In the genomic region with DNA sequence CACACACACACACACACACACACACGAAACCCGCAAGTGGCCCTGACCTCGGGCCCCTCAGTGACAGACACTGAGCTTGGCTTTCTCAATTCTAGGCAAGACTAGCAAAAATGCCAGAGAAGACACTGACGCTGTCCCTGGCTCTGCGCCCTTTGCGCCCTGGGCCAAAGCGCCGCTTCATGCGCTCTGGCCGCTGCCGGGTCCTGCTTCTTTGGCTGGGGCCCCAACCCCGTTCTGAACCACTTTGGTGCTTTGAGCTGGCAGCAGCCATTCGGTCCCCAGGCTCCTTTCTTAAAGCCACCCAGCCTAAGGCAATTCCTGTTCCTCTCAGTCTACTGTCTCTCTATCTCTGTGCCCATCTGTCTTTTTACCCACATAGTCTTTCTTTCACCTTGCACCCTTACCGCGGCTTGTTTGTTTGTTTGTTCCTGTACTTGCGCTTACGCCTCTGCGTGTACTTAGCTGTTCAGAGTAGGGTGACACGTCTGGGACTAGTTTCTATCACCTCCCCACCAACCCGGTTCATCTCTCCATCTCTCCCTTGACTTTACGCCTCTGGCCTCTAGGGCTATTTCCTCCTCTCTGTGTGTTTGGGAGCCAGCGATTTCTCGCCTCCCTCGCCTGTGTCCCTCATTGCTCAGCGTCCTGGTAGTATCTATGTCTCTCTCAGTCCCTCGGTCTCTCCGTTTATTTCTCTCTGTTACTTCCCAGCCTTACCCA, we compare ENCODE assay signal across 13 mouse cellular contexts. TPM values are rescaled to one million over a fixed set of nuclear protein-coding genes. Genes with fewer than 3 reads are reported as not detected.
DNase-seq lines count a peak whose midpoint lies in the region; ATAC-seq lines count a peak whose summit lies in the region.
"Had no signal": no experiment of that assay in that cellular context is flagged by ENCODE, and none has a peak within 500 bp of the region (broad histone marks: within the 10 kb centered on the region; RNA-seq: fewer than 3 reads in every experiment).

No protein-coding gene starts in this region.

- DNase-seq in heart, adult 9 months (ENCODE audit: low spot score in 2 of 2) = no peak
- peak; percentile 38 for DNase-seq in embryo, embryonic 9.5 days (ENCODE audit: extremely low spot score)
- DNase-seq in right cerebral cortex, postnatal 14 days = no peak
- DNase-seq in right cerebral cortex, adult 2 months (ENCODE audit: low spot score in 2 of 2) = no peak
- DNase-seq in urinary bladder, postnatal 14 days (ENCODE audit: low spot score) = no peak
- DNase-seq: adrenal gland, adult 8-10 months; kidney, postnatal 14 days; thymus, postnatal 25 days had no signal

- peak overlapping the region; percentile 47 for H3K4me3 ChIP-seq in heart, embryonic 15.5 days
- peak overlapping the region; percentile 67 for H3K4me3 ChIP-seq in hindbrain, embryonic 13.5 days
- H3K4me3 ChIP-seq in midbrain, embryonic 16.5 days (ENCODE audit: low read depth, low read length) = peak overlapping the region; percentile 57

- H3K9ac ChIP-seq in heart, embryonic 15.5 days = no peak overlapping the region
- peak overlapping the region; percentile 96 for H3K9ac ChIP-seq in hindbrain, embryonic 13.5 days
- peak overlapping the region; percentile 73 for H3K9ac ChIP-seq in midbrain, embryonic 16.5 days (ENCODE audit: low read depth, low read length)

- H3K27me3 ChIP-seq in heart, embryonic 15.5 days = peaks cover 93% of the 10 kb centered on the region
- H3K27me3 ChIP-seq in hindbrain, embryonic 13.5 days = peaks cover 70% of the 10 kb centered on the region
- peaks cover 5% of the 10 kb centered on the region for H3K27me3 ChIP-seq in midbrain, embryonic 16.5 days (ENCODE audit: control insufficient read depth, insufficient read depth, low read depth, low read length)

- H3K4me1 ChIP-seq in heart, embryonic 15.5 days (replicated peaks) = peaks cover 31% of the 10 kb centered on the region
- peaks cover 39% of the 10 kb centered on the region for H3K4me1 ChIP-seq in hindbrain, embryonic 13.5 days (replicated peaks)
- peaks cover 18% of the 10 kb centered on the region for H3K4me1 ChIP-seq in midbrain, embryonic 16.5 days (ENCODE audit: control insufficient read depth, insufficient read depth, low read length)

- ATAC-seq in heart, embryonic 15.5 days (replicated peaks; ENCODE audit: insufficient number of reproducible peaks, insufficient read depth, low FRiP score, low read depth) = no peak
- no peak for ATAC-seq in hindbrain, embryonic 13.5 days (ENCODE audit: low FRiP score)
- no peak for ATAC-seq in midbrain, embryonic 16.5 days

- H3K27ac ChIP-seq in heart, embryonic 15.5 days = no peak overlapping the region
- H3K27ac ChIP-seq in hindbrain, embryonic 13.5 days = peak overlapping the region; percentile 97
- H3K27ac ChIP-seq in midbrain, embryonic 16.5 days (ENCODE audit: low read length) = peak overlapping the region; percentile 89
- H3K27ac ChIP-seq: heart, embryonic 10.5 days had no signal

- WGBS in heart, embryonic 15.5 days = 2% methylated on average over 27 of the region's 27 CpGs
- 2% methylated on average over 27 of the region's 27 CpGs for WGBS in hindbrain, embryonic 13.5 days
- WGBS in midbrain, embryonic 16.5 days = 9% methylated on average over 27 of the region's 27 CpGs

- H3K9me3 ChIP-seq in heart, embryonic 15.5 days (replicated peaks) = no peaks in the 10 kb centered on the region
- no peaks in the 10 kb centered on the region for H3K9me3 ChIP-seq in hindbrain, embryonic 13.5 days
- H3K9me3 ChIP-seq in midbrain, embryonic 16.5 days (replicated peaks; ENCODE audit: control insufficient read depth, low read length, poor library complexity, severe bottlenecking) = no peaks in the 10 kb centered on the region
- H3K9me3 ChIP-seq: heart, embryonic 10.5 days had no signal

- H3K4me2 ChIP-seq in heart, embryonic 15.5 days = peak overlapping the region; percentile 68
- H3K4me2 ChIP-seq in hindbrain, embryonic 13.5 days = peak overlapping the region; percentile 74
- peak overlapping the region; percentile 52 for H3K4me2 ChIP-seq in midbrain, embryonic 16.5 days (ENCODE audit: low read length)

- H3K36me3 ChIP-seq in heart, embryonic 15.5 days = no peaks in the 10 kb centered on the region
- H3K36me3 ChIP-seq in hindbrain, embryonic 13.5 days = peaks cover 11% of the 10 kb centered on the region; the same call in 1 of the 2 replicates
- H3K36me3 ChIP-seq in midbrain, embryonic 16.5 days (ENCODE audit: control insufficient read depth, insufficient read depth, low read length) = no peaks in the 10 kb centered on the region
- H3K36me3 ChIP-seq: heart, embryonic 10.5 days had no signal

RNA-seq across cellular contexts. Expression of a gene that starts 7.7 kb away (rescaled TPM):
- polyA plus RNA-seq in heart, embryonic 15.5 days (2015; fragmentation: Nextera tagmentation; extraction: Ambion mirVana) = not detected in 2 replicates
- 48.9 and 50.7 TPM in 2 replicates for polyA plus RNA-seq in hindbrain, embryonic 13.5 days (2015; fragmentation: Nextera tagmentation; extraction: Ambion mirVana)
- 22.5 and 23.2 TPM in 2 replicates for polyA plus RNA-seq in midbrain, embryonic 16.5 days (2015; fragmentation: Nextera tagmentation; extraction: Ambion mirVana)

RNA-seq across cellular contexts. Expression of a gene that starts 33.5 kb away (rescaled TPM):
- polyA plus RNA-seq in heart, embryonic 15.5 days (2015; fragmentation: Nextera tagmentation; extraction: Ambion mirVana) = 14.3 and 15.8 TPM in 2 replicates
- 6.4 and 6.7 TPM in 2 replicates for polyA plus RNA-seq in hindbrain, embryonic 13.5 days (2015; fragmentation: Nextera tagmentation; extraction: Ambion mirVana)
- 5.1 and 5.6 TPM in 2 replicates for polyA plus RNA-seq in midbrain, embryonic 16.5 days (2015; fragmentation: Nextera tagmentation; extraction: Ambion mirVana)

RNA-seq across cellular contexts. Expression of a gene that starts 37.2 kb away (rescaled TPM):
- polyA plus RNA-seq in heart, embryonic 15.5 days (2015; fragmentation: Nextera tagmentation; extraction: Ambion mirVana) = 0.33 TPM in 1 of 2 replicates, not detected in the other
- polyA plus RNA-seq in hindbrain, embryonic 13.5 days (2015; fragmentation: Nextera tagmentation; extraction: Ambion mirVana) = not detected in 2 replicates
- polyA plus RNA-seq in midbrain, embryonic 16.5 days (2015; fragmentation: Nextera tagmentation; extraction: Ambion mirVana) = 0.36 TPM in 1 of 2 replicates, not detected in the other
- polyA plus RNA-seq: liver, embryonic 11.5 days had no signal

Comparison
In these comparisons a context has a peak if more than half of its experiments do, and no peak if none do; other contexts are left out.
1. RNA of a gene that starts 7.7 kb away (polyA plus RNA-seq): 48.9 to 50.7 TPM in hindbrain, embryonic 13.5 days and 22.5 to 23.2 TPM in midbrain, embryonic 16.5 days; not detected in heart, embryonic 15.5 days; every median in the first group is over 10 times any median in the second.
2. Peak in every context shown above with its lines, with median percentiles within 50 percentile points of each other: H3K4me2 ChIP-seq and H3K4me3 ChIP-seq.